Mouse (Mus musculus) left cerebral cortex, adult 9 months (tissue): ENCODE measurements around the gene Aldh3b2.

Experiments used
- DNase-seq, 2 experiments: peaks; one replicate each; pipeline ENCODE4 v3.0.0; 2022; ENCODE audit warnings: low spot score in 2 of 2

The Aldh3b2 gene

DNA sequence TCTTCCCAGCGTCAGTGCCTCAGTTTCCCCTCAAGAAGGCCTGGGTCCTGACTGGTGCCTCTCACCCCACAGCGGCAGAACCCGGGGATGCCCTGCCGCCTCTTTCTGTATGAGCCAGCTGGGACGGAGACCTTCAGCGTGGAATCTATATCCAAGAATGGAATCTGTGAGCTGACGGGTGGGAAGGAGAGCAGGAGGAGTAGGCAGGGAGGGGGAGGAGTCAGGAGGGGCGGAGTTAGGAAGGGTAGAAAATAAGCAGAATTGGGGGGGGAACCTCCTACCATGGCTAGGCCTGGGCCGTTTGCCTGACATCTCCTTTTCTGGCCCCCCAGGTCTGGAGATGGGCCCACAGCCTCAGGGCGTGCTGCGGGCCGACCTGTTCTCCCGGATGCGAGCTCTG is 15.9 kb downstream of the Aldh3b2 start:
- no peak for DNase-seq

DNA sequence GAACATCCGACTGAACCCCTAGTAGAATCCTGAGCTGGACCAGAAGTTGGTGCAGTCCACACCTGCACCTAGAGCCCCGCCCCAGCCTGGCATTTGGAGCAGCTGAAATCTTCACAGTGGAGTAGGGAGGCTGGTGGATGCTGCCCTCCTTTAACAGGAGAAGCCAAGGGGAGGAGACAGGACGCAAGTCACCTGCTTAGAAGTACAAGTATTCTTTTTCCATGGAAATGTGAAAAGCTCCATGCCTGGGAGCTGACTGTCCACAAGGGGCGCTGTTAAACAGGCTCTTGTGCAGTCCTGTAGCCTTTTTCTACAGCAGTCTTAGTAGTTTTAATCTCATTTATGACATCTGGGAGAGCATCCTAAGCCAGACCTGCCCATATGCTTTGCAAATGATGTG is 16.6 kb downstream of the Aldh3b2 start:
- DNase-seq, result no peak

DNA sequence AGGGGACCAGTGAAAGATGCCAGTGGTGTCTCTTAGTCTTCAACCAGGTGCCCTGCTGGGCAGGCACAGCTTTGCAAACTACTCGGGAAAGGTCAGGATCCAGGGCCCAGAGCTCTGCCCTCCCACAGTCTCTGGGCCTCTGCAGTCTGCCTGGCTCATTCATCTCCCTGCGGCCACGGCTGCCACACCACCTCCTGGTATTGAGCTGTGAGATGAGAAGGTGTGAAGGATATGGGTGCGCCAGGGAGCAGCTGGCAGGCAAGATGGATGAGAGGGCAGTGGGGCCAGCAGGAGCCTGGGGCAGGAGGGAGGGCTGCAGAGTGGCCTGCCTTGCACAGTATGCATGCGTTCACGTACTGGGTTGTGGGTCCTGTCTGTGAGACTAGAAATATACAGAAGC is 18.7 kb downstream of the Aldh3b2 start:
- DNase-seq, result no peak

DNA sequence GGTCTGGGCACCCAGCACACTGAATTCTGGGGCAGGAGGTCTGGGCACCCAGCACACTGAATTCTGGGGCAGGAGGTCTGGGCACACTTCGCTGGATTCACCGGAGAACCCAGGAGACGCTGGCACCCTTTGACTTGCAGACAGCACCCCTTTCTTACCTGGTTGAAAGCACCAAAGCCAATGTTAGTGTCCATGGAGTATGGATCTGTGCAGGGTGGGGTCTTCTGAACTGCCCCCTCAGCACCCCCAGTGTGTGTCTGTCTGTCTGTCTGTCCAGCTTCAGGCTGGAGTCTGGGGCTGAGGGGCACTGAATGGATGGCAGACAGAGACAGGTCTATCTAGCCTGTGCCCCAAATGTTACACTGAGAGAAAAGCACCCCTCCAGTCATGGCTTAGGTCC is 19.4 kb downstream of the Aldh3b2 start:
- no peak for DNase-seq

DNA sequence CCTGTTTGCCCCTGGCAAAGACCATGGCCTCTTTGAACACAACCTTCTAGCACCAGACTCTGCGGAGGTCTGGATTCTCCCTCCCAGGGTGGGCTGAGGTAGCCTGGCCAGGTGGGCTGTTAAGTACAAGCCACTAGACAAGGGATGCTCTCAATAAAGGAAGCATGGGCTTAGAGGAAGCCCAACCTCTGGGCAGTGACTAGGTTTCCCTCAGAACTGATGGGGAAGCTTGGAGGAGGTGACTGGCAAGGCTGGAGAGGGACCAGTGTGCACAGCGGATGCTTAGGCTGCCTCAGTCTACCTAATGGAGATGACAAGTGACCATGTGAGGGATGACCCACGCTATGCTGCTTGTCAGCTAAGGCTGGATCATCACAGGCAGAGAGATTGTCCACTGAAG is 19.8 kb downstream of the Aldh3b2 start:
- DNase-seq, result no peak

DNA sequence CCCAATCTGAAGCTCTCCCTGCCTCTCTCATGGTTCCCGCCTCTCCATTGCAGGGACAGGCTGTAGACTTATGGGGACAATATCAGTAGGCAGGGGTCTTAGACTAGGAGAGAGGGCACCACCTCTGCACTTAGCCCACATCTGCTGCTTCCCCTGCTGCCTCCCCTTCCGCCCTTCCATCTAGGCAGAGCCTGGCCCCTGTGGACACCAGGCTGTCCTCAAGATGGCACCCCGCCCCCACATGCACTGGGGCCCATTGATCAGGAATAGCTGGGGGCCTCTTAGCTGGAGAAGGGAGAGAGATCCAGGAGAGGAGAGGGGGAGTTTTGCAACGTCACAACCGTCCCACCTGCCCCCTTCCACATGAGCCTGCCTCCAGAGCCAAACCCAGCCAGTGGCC is 20.3 kb downstream of the Aldh3b2 start, which contains the start of gene Tbx10:
Tbx10 (plus strand) TSS at position 337 of the 400 bp plus-strand sequence.
- no peak for DNase-seq

DNA sequence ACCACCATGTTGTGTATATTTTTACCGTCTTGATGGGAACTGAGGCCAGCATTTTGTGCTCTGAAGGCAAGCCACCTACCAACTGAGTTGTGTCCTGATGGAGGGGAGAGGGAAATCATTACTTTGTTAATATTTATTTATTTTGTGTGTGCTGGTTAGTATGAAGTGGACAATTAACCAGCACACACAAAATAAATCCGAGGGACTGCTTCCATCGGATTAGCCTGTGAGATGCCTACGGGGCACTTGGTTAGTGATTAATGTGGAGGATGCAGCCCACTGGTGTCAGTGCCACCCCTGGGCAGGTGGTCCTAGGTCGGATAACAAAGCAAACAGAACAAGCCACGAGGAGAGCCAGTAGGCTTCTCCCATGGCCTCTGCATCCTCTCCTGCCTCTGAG is 22.8 kb downstream of the Aldh3b2 start:
- no peak for DNase-seq

DNA sequence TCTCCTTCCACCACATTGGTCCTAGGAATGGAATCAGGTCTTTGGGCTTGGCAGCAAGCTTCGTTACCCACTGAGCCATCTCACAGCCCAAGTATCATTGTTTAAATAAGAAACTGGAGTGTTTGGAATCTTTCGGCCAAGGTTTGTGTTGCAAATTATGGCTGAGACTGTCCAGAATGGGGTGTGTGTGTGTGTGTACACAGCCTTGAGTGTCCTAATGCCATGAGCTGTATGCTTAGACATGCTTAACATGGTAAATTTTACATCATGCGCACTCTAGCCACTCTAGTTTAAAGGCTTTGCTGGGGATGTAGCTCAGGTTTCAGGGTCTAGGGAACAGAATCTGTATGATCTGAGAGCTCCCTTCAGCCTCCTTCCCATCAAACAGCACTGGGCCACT is 23.4 kb downstream of the Aldh3b2 start:
- DNase-seq, result no peak

DNA sequence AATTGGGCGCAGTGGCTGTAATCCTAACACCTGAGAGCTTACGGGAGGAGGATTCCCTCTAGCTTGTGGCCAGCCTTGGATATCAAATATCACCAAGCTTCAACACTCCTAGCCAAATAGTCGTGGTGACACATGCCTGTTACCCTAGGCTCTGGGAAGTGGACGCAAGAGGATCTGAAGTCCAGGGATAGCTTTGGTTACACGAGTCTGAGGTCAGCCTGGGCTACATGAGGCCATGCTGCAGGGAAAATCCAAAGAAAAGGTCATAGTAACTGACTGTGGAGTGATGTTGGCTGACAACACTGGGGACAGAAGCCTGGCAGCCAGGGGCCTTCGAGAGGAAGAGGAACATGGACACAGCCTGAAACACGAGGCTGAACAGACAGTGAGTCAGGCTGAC is 24.0 kb downstream of the Aldh3b2 start:
- DNase-seq, result no peak

DNA sequence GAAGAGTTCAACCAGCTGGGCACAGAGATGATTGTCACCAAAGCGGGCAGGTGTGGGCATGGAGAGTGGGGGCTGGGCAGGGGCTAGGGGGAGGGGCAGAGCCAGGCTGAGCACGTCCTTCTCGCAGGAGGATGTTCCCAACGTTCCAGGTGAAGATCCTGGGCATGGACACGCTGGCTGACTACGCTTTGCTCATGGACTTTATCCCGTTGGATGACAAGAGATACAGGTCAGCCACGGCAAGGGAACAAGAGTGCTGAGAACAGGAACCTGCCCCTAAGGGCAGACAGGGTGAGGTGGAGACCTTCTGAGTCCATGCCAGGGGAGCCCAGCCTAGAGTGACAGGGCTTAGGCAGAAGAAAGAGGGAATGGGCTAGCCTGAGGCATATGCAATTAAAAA is 24.6 kb downstream of the Aldh3b2 start:
- no peak for DNase-seq

DNA sequence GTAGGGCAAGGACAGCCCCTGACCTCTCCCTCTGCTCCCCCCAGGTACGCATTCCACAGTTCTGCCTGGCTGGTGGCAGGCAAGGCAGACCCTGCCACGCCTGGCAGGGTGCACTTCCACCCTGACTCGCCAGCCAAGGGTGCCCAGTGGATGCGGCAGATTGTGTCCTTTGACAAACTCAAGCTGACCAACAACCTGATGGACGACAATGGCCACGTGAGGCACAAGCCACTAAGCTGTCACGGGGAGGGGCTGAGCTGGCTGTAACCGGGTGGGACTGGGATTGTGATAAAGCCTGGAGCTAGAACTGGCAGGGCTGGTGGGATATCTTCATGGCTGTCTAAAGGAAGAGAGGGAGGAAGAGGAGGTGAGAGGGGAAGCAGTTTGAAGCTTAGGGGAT is 25.1 kb downstream of the Aldh3b2 start:
- no peak for DNase-seq

DNA sequence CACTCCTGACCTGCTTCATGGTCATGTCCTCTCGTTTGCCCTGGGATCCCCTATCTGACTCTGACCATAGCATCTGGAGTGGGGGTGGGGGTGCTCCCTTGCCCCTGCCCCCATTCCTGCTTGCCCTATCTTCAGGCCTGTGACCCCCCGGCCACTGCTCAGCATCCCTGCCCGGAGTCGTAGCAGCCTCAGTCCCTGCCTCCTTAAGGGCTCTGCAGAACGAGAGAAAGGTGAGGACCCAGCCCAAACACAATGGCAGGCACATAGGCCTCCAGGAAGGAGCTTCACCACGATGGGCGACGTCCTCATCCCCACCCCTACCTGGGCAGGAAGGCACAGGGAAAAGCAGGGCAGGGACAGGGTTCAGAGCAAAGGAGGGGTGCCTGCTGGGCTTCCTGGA is 26.2 kb downstream of the Aldh3b2 start:
- no peak for DNase-seq

DNA sequence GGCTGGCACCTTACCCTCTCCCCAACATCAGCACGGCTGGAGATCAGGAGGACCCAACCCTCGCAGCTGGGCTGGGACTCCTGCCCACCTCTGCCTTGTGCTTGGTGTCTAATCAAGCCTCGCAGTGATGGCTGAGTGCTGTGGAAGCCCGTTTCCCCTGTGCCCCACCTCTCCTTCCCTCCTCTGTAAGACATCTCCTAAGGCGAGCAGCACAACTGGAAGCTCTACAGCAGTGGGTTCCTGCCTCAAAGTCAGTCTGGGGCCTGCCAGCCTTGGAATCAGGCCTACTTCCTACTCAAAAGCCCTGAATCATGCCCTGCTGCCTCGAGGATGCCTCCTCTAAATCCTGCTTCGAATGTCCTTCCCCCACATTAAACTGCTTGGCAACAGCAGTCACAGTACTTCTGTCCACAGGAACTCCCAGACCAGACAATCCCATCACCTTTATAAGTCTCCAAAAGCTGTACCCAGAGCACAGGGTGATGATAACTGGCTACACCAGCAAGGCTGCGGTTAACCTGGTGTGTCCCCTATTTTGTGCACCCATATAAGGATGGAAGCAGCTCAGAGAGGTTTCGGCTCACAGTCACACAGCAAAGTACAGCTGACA is 27.1 kb downstream of the Aldh3b2 start:
- DNase-seq, result no peak

DNA sequence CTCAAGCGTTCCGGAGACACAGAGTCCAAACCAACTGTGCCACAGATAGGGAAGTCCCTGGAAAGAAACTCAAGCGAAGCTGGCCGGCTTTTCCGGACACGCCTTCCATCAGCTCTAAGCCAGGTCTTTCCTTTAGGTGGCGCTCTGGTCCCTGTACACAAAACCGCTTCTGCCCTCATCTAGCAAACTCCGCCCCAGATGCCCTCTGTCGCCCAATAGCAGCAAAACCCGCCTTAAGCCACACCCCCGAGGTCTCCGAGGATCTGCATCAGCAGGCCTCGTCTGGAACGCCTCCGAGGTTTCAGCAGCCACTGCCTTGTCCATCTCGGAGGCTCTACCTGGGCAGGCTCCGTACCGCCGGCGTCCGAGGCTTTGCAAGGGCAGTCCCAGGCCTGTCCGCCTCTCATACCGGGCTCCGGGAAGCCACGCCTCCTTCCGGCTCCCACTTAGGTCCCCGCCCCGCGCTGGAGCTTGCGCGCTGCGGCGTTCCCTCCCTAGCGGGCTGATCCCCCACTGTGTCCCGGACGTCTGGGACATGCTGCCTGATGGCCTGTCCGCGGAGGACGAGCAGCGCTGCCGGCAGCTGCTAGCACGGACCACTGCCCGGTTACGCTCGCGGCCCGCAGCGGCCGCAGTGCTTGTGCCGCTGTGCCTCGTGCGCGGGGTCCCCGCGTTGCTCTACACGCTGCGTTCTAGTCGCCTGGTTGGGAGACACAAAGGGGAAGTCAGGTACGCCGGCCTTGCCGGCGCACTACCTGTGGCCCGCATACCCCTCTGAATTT is 28.2 kb downstream of the Aldh3b2 start, which contains the start of the genes Nudt8 and Gm49405:
Nudt8 (plus strand) TSS at position 462 of the 782 bp plus-strand sequence.
Gm49405 (plus strand) TSS at position 508 of the 782 bp plus-strand sequence.
- peak; percentile 90 to 98 for DNase-seq

DNA sequence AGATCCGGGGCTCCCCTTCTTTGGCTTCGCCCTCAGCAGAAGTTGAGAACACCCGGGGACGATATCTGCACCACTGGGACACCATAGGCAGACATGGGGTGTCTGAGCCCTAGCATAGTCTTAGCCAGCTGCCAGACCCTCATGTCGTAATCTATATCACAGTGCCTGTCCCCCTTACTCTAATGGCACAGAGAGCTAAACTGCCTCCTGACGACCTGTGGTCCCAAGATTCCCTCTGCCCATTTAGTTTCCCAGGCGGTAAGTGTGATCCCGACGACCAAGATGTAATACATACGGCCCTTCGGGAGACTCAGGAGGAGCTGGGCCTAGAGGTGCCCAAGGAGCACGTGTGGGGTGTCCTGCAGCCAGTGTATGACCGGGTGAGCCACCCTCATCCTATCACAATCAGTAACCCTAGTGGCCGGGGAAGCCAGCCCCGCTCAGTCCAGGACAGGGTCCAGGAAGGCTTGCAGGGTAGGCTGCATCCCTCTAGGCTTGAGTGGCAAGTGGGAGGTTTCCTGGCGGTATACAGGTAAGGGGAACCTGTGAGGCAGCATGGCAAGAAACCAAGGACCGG is 28.9 kb downstream of the Aldh3b2 start:
- DNase-seq, result no peak

DNA sequence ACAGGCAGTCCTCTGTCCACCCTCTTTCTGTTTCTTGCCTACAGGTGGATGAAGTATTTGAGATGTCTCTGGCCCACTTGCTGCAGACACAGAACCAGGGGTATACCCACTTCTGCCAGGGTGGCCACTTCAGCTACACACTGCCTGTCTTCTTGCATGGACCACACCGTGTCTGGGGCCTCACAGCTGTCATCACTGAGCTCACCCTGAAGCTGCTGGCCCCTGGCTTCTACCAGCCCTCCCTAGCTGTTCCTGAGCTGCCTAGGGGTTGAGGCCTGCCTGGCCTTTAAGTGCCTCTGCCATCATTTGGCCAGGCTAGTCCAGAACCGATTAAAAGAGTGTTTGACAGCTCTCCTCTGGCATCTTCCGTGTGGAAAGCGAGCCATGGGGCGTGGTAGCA is 29.6 kb downstream of the Aldh3b2 start:
- no peak for DNase-seq

DNA sequence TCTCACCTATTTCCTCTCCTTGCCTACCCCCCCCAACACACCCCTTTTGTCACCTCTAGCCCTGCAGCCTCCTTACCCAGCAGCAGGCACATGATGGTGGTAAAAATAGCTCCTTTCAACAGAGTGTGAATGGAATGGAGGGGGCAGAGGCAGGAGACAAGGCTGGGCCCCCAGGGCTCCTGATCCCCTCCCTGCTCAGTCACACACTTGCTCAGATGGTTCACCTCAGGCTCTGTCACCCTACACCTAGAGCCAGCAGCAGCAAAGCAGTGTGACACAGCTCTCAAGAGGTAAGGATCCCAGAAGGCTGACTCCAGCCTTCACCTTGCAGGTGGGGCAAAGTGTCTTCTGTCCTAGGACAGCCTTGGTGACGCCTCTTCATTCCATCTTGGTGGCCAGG is 31.0 kb downstream of the Aldh3b2 start, which contains the start of gene Doc2g:
Doc2g (plus strand) TSS at position 202 of the 400 bp plus-strand sequence.
- no peak for DNase-seq

DNA sequence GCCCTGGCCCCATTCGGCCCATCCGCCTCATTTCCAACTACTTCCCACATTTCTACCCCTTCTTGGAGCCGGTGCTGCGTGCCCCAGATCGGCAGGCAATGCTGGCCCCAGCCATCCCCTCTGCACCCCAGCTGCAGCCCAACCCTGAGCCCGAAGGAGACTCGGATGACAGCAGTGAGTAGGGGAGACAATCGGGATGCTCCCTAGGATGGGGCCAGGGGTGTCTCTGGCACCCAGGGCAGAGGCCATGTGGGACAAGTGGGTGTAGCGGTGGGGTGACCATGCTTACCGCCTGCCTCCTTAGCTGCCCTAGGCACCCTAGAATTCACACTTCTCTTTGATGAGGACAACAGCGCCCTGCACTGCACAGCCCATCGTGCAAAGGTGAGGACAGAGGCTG is 31.5 kb downstream of the Aldh3b2 start:
- no peak for DNase-seq

DNA sequence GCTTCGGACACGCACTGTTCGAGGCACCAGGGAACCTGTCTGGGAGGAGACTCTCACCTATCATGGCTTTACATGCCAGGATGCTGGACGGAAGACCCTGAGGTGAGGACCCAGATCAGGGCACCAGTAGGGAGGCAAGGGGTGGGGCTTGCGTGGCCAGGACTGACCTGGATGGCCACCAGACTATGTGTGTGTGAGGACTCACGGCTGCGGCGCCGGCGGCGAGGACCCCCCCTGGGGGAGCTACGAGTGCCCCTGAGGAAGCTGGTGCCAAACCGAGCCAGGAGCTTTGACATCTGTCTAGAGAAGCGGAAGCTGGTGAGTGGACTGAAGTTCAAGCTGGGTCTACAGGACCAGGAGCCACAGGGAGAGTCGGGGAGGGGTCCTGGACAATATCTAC is 32.2 kb downstream of the Aldh3b2 start:
- DNase-seq, result no peak

DNA sequence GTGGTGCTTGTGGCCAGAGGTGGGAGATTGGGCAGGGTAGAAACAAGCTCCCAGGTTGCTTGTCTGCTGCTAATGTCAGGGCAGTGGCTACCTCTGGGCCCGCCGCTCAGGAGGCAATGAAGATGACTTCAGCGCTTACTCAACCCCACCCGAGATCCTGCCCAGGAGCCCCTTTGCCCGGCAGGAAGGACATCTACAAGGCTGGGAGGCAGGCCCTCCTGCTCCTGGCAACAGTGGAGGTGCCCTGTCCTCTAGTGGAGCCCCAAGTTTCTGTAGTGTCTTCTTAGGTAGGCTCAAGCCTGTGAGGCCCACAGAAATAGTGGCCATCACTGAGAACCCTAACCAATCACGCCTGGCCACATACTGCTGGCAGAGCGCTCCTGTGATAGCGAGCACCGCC is 33.0 kb downstream of the Aldh3b2 start:
- no peak for DNase-seq

DNA sequence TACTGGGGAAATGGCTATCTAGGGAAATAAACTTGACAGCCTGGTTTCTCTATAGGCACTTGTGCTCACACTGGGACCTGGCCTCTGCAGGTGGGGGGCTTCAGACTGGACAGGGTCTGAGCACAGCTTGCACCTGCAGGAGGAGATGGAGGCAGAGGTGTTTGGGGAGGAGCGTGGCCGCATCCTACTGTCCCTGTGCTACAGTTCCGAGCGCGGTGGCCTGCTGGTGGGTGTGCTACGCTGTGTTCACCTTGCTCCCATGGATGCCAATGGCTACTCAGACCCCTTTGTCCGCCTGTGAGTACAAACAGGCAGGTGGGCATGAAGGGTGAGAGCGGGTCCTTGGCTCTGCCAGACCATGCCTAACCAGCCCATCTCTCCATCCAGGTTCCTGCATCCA is 33.8 kb downstream of the Aldh3b2 start:
- DNase-seq, result no peak

DNA sequence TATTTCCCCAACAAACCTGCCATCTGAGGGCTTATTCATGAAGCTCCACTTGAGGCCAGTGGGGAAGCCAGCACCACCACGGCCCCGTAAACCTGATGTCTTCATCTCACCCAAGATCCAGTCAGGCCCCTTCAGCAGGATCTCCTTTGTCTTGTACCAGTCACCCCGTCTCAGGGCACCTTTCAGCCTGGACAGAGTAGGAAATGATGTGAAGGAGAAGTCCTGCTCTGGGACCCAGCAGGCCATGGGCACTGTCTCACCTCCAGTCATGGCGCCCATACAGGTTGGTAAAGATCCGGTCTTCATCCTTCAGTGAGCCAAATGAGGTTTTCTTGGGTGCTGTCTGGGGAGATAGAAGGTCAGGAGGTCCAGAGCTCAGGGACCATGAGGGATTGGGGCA is 39.0 kb downstream of the Aldh3b2 start:
- DNase-seq, result no peak

DNA sequence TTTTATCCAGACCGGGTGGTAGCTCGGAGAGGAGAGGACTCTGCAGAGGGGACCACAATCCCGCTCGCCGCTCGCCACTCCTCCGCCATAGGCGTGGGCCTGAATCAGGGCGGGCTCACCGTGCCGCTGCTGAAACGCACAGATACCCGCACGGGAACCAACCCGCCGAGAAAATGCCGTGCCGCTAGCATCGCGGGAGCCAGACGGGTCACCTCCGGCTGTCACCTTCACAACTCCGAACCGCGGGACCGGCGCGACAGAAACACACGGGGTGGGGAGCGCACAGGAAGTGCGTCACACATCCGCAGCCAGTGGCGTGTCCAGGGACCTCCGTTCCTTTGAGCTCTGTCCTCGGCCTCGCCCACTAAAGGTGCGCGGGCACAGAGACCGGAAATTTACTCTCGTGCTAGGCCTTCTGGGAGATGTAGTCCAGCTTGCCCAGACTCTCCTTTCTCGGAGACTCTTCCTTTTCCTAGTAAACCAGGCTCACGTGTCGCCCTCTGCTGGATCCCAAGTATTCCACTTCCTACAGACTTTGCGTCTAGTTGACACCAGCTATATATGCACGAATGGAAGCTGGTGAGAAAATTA is 40.4 kb downstream of the Aldh3b2 start, which contains the start of gene Ndufv1:
Ndufv1 (minus strand) TSS at position 375 of the 591 bp plus-strand sequence.
- DNase-seq, result peak; percentile 98 to 99
